Mouse (Mus musculus): ENCODE data around the gene Tex36. TPM values are rescaled to one million over a fixed set of nuclear protein-coding genes. Genes with fewer than 3 reads are reported as not detected.

The Tex36 gene
- polyA plus RNA-seq, 2 experiments = not detected

DNA sequence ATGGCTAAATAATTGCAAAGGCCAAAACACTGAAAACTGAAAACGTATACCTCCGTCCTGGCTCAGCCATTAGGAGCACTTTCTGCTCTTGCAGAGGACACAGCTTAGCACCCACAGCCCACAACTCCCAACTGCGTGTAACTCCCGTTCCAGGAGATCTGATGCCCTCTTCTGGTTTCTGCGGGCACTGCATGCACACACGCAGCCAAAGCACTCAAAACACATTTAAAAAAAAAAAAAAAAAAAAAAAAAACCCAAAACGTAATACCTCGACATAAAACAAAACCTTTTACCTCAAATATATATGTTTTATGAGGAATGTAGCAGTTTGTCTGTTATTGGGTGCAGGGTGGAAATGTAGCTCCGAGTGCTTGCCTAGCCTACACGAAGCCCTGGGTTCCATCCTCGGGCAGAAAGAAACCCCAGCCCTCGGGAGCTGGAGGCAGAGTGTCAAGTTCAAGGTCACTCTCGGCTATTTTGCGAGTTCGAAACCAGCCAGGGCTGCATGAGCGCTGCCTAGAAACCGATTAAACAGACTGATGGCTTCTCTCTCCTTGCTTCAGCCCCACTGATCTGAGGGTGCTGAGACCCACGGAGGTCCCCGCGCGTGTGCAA is 34.9 kb upstream of the Tex36 start:
- peak; percentile 16; the same call in 1 of the 2 replicates for ATAC-seq (ENCODE audit: insufficient read depth)
- peaks cover 3 to 8% of the 10 kb centered on the region in 2 experiments; a peak in 2 of 4 replicates for H3K4me1 ChIP-seq (replicated peaks; ENCODE audit: control insufficient read depth in 2 of 2, insufficient read depth in 2 of 2, low read length in 1 of 2)
- TF ChIP-seq EP300 (IDR thresholded peaks at IDR 0.05; ENCODE audit: low read depth) = no peak
- TF ChIP-seq CTCF (IDR thresholded peaks at IDR 0.05; ENCODE audit: low read depth) = peak; percentile 88
- no peaks in the 10 kb centered on the region for H3K27me3 ChIP-seq (ENCODE audit: control insufficient read depth, insufficient read depth, low read length)
- peak overlapping the region; percentile 95 for H3K4me2 ChIP-seq (ENCODE audit: low read depth)
- peak overlapping the region; percentile 74 to 96 for H3K4me3 ChIP-seq (ENCODE audit: insufficient read depth in 1 of 2, low read depth in 2 of 2, low read length in 2 of 2)
- peaks cover 14% of the 10 kb centered on the region for H3K36me3 ChIP-seq (replicated peaks; ENCODE audit: control insufficient read depth, insufficient read depth, low read depth)
- peak; percentile 63 to 65 (median 63) for DNase-seq (ENCODE audit: low read depth in 3 of 3, low spot score in 3 of 3)
- no peaks in the 10 kb centered on the region for H3K9me3 ChIP-seq (ENCODE audit: control insufficient read depth, low read length)
- H3K27ac ChIP-seq = peak overlapping the region; percentile 69
- H3K9ac ChIP-seq (replicated peaks) = peak overlapping the region; percentile 53
- WGBS (ENCODE audit: insufficient replicate concordance) = 1% methylated on average over 21 of the region's 21 CpGs

DNA sequence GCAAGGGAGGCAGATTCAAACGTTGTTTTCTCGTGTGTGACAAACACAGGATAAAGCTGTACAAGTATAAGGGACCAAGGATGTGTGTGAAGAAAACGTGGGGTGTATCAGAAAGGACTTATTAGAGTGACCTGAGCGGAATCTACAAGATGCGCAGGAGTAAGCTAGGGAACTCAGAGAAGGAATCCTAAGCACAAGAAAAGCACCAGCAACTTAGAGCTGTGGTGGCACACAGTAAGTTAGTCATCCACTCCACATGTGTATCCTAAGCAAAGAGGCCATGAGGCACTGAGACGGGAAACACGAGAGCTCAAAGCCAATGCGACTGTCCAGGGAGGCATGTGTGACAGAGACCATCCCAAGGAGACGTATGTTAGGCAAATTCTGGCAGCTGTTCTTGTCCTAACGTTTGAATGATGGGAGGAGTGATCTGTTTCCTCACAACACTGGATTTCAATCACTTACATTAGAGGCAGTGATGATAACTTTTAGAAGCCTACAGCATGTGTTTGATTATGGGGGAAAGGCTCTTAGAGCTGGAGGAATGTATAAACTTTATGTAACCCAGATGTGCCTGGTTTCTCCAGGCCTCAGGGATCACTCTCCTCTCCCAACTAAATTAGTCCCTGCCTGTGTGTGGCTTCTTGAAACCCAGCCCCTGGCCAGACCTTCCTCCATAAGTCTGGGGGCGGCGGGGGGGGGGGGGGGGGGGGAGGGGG is 33.1 kb upstream of the Tex36 start:
- no peaks in the 10 kb centered on the region for H3K27me3 ChIP-seq (ENCODE audit: control insufficient read depth, insufficient read depth, low read length)
- WGBS (ENCODE audit: insufficient replicate concordance) = 46% methylated on average over 12 of the region's 12 CpGs
- no peak overlapping the region for H3K27ac ChIP-seq
- TF ChIP-seq EP300 (IDR thresholded peaks at IDR 0.05; ENCODE audit: low read depth) = no peak
- TF ChIP-seq CTCF (IDR thresholded peaks at IDR 0.05; ENCODE audit: low read depth) = no peak
- H3K36me3 ChIP-seq (replicated peaks; ENCODE audit: control insufficient read depth, insufficient read depth, low read depth) = peaks cover 2% of the 10 kb centered on the region
- H3K4me1 ChIP-seq (replicated peaks; ENCODE audit: control insufficient read depth in 2 of 2, insufficient read depth in 2 of 2, low read length in 1 of 2) = peaks cover 3 to 8% of the 10 kb centered on the region in 2 experiments; a peak in 2 of 4 replicates
- no peaks in the 10 kb centered on the region for H3K9me3 ChIP-seq (ENCODE audit: control insufficient read depth, low read length)
- no peak overlapping the region for H3K4me2 ChIP-seq (ENCODE audit: low read depth)
- ATAC-seq (ENCODE audit: insufficient read depth) (no peak), DNase-seq (ENCODE audit: low read depth in 3 of 3, low spot score in 3 of 3) (no peak)
- H3K9ac ChIP-seq (replicated peaks) = no peak overlapping the region
- H3K4me3 ChIP-seq (ENCODE audit: insufficient read depth in 1 of 2, low read depth in 2 of 2, low read length in 2 of 2) = no peak overlapping the region

DNA sequence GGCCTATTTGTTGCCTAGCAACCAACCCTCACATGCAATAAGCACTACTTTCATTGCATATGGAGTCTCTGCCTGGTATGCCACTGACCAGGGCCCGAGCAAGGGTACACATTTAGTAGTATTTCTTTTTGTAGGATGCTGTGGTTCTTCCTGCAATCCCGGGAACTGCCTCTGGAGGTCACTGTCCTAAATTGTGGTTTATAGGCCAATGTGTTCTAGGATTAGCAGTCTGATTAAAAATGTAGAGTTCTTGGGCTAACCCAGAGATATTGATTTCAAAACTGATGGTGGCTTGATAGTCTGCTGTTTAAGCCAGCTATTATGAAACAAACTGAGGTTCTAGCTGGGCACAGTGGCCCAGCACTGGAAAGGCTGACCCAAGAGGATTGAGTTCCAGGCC is 30.5 kb upstream of the Tex36 start:
- peak; percentile 16 to 29 (median 18) for DNase-seq (ENCODE audit: low read depth in 3 of 3, low spot score in 3 of 3)
- H3K27me3 ChIP-seq (ENCODE audit: control insufficient read depth, insufficient read depth, low read length) = no peaks in the 10 kb centered on the region; the same call in 1 of the 2 replicates
- no peaks in the 10 kb centered on the region for H3K9me3 ChIP-seq (ENCODE audit: control insufficient read depth, low read length)
- no peaks in the 10 kb centered on the region for H3K36me3 ChIP-seq (replicated peaks; ENCODE audit: control insufficient read depth, insufficient read depth, low read depth)
- H3K27ac ChIP-seq = no peak overlapping the region
- WGBS (ENCODE audit: insufficient replicate concordance) = 9% methylated on average over 2 of the region's 2 CpGs
- H3K9ac ChIP-seq (replicated peaks) = no peak overlapping the region
- ATAC-seq (ENCODE audit: insufficient read depth) = no peak
- H3K4me3 ChIP-seq (ENCODE audit: insufficient read depth in 1 of 2, low read depth in 2 of 2, low read length in 2 of 2) = no peak overlapping the region
- H3K4me2 ChIP-seq (ENCODE audit: low read depth) = no peak overlapping the region
- peak; percentile 62 for TF ChIP-seq CTCF (IDR thresholded peaks at IDR 0.05; ENCODE audit: low read depth)
- TF ChIP-seq EP300 (IDR thresholded peaks at IDR 0.05; ENCODE audit: low read depth) = no peak
- 0 out of 4 replicates have a peak, but pooled peaks cover 0 to 2% of the 10 kb centered on the region in 2 experiments for H3K4me1 ChIP-seq (replicated peaks; ENCODE audit: control insufficient read depth in 2 of 2, insufficient read depth in 2 of 2, low read length in 1 of 2)

DNA sequence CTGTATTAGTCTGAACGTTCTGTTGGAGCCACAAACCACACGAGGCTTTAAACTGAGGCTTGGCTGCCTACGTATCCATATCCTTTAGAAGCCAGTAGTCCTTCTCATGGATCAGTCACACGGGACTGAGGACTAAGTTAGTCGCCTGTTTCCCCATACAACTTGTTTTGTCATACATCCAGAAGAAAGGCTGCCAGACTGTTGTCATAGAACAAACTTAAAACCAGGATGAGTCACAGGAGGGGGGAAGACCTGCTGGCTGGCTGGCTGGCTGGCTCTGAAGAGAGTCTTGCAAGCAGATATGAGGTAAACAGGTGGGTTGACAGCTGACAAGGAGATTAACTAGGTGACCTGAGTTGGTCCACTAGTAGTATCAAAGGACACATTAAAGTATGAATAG is 28.9 kb upstream of the Tex36 start:
- WGBS (ENCODE audit: insufficient replicate concordance) = 49% methylated on average over 5 of the region's 5 CpGs
- no peak for DNase-seq (ENCODE audit: low read depth in 3 of 3, low spot score in 3 of 3)
- no peak overlapping the region for H3K4me3 ChIP-seq (ENCODE audit: insufficient read depth in 1 of 2, low read depth in 2 of 2, low read length in 2 of 2)
- no peaks in the 10 kb centered on the region for H3K4me1 ChIP-seq (replicated peaks; ENCODE audit: control insufficient read depth in 2 of 2, insufficient read depth in 2 of 2, low read length in 1 of 2)
- no peaks in the 10 kb centered on the region; the same call in 1 of the 2 replicates for H3K27me3 ChIP-seq (ENCODE audit: control insufficient read depth, insufficient read depth, low read length)
- H3K36me3 ChIP-seq (replicated peaks; ENCODE audit: control insufficient read depth, insufficient read depth, low read depth) = no peaks in the 10 kb centered on the region
- H3K4me2 ChIP-seq (ENCODE audit: low read depth) = no peak overlapping the region
- no peak overlapping the region for H3K9ac ChIP-seq (replicated peaks)
- no peak overlapping the region for H3K27ac ChIP-seq
- no peak for TF ChIP-seq CTCF (IDR thresholded peaks at IDR 0.05; ENCODE audit: low read depth)
- TF ChIP-seq EP300 (IDR thresholded peaks at IDR 0.05; ENCODE audit: low read depth) = no peak
- no peaks in the 10 kb centered on the region for H3K9me3 ChIP-seq (ENCODE audit: control insufficient read depth, low read length)
- no peak for ATAC-seq (ENCODE audit: insufficient read depth)
